Mouse (Mus musculus) forebrain, postnatal 0 days (tissue): Measurements from ENCODE around the gene Scaf1. TPM values are rescaled to one million over a fixed set of nuclear protein-coding genes. Genes with fewer than 3 reads are reported as not detected.

Source experiments
- ATAC-seq: fragments of 200-750 bp; cut with Nextera tagmentation; 2 replicates; pipeline ENCODE4 v1.8.0; 2017; ENCODE audit warnings: mild to moderate bottlenecking, moderate library complexity
- DNase-seq: peaks from one replicate; pipeline ENCODE4 v3.0.0-alpha.2; 2015
- H3K27ac ChIP-seq: fragments of 300-500 bp; sonication (generic); 2 replicates; pipeline ENCODE4 v1.5.1; 2014; ENCODE audit warnings: low read depth, mild to moderate bottlenecking, antibody characterized with exemption, low read length, moderate library complexity, mixed read lengths
- H3K27me3 ChIP-seq: fragments of 300-500 bp; sonication (generic); 2 replicates; pipeline ENCODE4 v1.6.1; 2014; ENCODE audit warnings: mild to moderate bottlenecking, low read length, mixed read lengths; ENCODE audit not compliant: insufficient read depth
- H3K36me3 ChIP-seq: fragments of 300-500 bp; sonication (generic); 2 replicates; pipeline ENCODE4 v1.6.1; 2014; ENCODE audit warnings: mild to moderate bottlenecking, moderate library complexity; ENCODE audit not compliant: insufficient read depth
- H3K4me1 ChIP-seq: fragments of 300-500 bp; sonication (generic); 2 replicates; pipeline ENCODE4 v1.6.1; 2014; ENCODE audit warnings: antibody characterized with exemption; ENCODE audit not compliant: insufficient read depth
- H3K4me2 ChIP-seq: fragments of 300-500 bp; sonication (generic); 2 replicates; pipeline ENCODE4 v1.6.1; 2014; ENCODE audit warnings: low read depth, mild to moderate bottlenecking, moderate library complexity
- H3K4me3 ChIP-seq: fragments of 300-500 bp; sonication (generic); 2 replicates; pipeline ENCODE4 v1.5.1; 2014; ENCODE audit warnings: low read depth, low read length, mixed read lengths
- H3K9ac ChIP-seq: fragments of 300-500 bp; sonication (generic); 2 replicates; pipeline ENCODE4 v1.6.1; 2014; ENCODE audit warnings: mild to moderate bottlenecking
- H3K9me3 ChIP-seq: fragments of 300-500 bp; sonication (generic); 2 replicates; pipeline ENCODE4 v1.6.1; 2016; ENCODE audit warnings: low read length
- CTCF ChIP-seq: sonication (generic); IDR thresholded peaks from 2 replicates; pipeline ENCODE4 v1.5.1; 2016; ENCODE audit warnings: antibody characterized with exemption, control low read depth, low read depth
- WGBS: fragments of 180-500 bp; shearing (Covaris S2); extraction: QIAGEN DNeasy Blood & Tissue Kit; methylation state at CpG from one replicate; pipeline ENCODE4 v1.1.7; 2014; 5-methylcytosine and 5-hydroxymethylcytosine counted together
- polyA plus RNA-seq: library from polyadenylated mRNA; unstranded; fragments of >200 nt; fragmentation: Nextera tagmentation; extraction: Ambion mirVana; gene quantifications from 2 replicates; pipeline ENCODE4 v1.2.1, GENCODE M21; 2015
- total RNA-seq: library from RNA; depleted of rRNA; stranded (reverse); fragments of >200 nt; gene quantifications from 2 replicates; pipeline ENCODE4 v1.2.3, GENCODE M21; 2014

The Scaf1 gene
- total and polyA plus RNA-seq, 2 experiments from 2014 or later: 50.0 to 72.5 TPM

DNA sequence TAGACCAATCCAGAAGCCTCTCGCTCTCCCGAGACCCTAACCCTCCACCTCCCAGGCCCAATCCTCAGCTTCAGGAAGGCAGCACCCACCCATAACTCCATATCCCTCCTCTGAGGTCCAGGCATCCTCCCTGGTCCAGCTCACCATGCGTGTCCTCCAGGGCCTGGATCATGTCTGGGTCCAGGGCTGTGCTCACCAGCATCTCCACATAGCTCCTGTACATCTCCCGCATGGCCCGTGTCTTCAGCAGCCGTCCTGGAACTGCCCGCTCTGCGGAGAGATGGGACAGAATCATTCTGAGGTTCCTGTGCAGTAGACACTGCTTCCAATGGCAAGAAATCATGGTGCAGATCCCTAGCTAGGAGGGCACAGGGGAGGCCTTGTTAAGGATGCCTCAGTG is 14.7 kb upstream of the Scaf1 start:
- Histone ChIP-seq H3K4me2 (no peak overlapping the region), H3K4me3 (no peak overlapping the region), H3K9ac (no peak overlapping the region), H3K4me1 (no peaks in the 10 kb centered on the region), H3K27me3 (no peaks in the 10 kb centered on the region), H3K27ac (no peak overlapping the region), H3K9me3 (no peaks in the 10 kb centered on the region), H3K36me3 (peaks cover 91% of the 10 kb centered on the region)
- no peak for TF ChIP-seq CTCF
- 98% methylated on average over 8 of the region's 8 CpGs for WGBS
- ATAC-seq (no peak), DNase-seq (no peak)

DNA sequence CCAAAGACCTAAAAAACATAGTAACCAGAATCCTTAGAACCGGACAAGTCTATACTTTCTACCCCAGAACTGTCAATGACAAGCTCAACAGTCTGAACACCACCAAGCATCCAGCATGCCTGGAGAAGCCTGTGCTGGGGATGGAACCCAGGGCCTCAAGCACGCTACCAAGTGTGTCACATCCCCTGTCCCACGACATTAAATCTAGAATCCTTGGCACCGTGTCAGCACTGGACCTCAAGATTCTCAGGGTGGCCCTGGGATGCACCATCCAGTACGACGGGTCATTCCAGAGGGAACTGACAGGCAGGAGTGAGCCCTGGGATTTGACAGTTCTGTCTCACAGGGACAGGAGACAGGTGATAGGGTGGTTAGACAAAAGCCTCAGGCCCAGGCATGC is 13.8 kb upstream of the Scaf1 start:
- H3K9ac ChIP-seq: no peak overlapping the region
- TF ChIP-seq CTCF: no peak
- H3K4me2 ChIP-seq: no peak overlapping the region
- H3K36me3 ChIP-seq: peaks cover 82% of the 10 kb centered on the region
- H3K27ac ChIP-seq: no peak overlapping the region
- H3K27me3 ChIP-seq: no peaks in the 10 kb centered on the region
- no peak for ATAC-seq
- 94% methylated on average over 6 of the region's 6 CpGs for WGBS
- DNase-seq: no peak
- H3K9me3 ChIP-seq: no peaks in the 10 kb centered on the region
- no peaks in the 10 kb centered on the region for H3K4me1 ChIP-seq
- H3K4me3 ChIP-seq: no peak overlapping the region

DNA sequence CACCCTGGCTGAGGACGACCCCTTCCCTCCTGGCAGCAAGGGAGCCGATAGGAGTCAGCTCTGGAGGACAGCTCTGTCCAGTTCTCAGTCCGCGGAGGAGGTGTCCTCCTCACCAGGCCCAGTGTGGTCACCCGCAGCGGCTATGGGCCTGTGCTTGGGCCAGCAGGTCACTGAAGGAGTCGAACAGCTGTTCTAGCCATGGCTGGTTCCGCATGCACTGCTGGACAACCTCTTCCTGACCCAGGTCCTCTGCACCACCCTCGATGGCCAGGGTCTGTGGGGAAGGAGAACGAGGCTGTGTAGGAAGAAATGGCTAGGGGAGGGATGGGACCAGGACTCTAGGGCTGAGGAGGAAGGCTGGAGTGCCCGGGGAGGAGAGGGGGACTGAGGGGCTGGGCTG is 12.2 kb upstream of the Scaf1 start:
- no peak overlapping the region for H3K4me3 ChIP-seq
- H3K4me2 ChIP-seq: no peak overlapping the region
- ATAC-seq (no peak), DNase-seq (no peak)
- peaks cover 66% of the 10 kb centered on the region for H3K36me3 ChIP-seq
- no peak overlapping the region for H3K9ac ChIP-seq
- H3K27ac ChIP-seq: no peak overlapping the region
- TF ChIP-seq CTCF: no peak
- 93% methylated on average over 11 of the region's 11 CpGs for WGBS
- no peaks in the 10 kb centered on the region for H3K27me3 ChIP-seq
- H3K4me1 ChIP-seq: no peaks in the 10 kb centered on the region
- H3K9me3 ChIP-seq: no peaks in the 10 kb centered on the region

DNA sequence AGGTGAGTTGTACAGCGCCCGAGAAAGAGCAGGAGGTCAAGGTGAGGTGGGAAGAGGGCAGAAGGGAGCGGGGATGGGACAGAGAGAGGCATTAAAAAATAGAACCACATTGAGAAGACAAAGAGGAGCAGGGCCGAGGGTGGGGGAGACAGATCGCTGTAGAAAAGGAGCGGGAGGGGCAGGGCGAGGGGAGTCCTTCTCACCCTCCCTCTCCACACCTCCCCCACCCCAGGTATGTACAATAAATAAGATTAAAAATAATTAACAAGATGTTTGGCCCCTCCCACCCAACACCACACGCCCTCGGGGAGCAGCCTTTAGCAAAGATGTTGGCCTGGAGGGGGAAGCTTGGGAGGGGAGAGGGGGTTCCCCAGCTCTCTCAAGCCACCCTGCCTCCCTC is 11.6 kb upstream of the Scaf1 start:
- DNase-seq: no peak
- WGBS: 94% methylated on average over 9 of the region's 9 CpGs
- H3K36me3 ChIP-seq: peaks cover 61% of the 10 kb centered on the region

DNA sequence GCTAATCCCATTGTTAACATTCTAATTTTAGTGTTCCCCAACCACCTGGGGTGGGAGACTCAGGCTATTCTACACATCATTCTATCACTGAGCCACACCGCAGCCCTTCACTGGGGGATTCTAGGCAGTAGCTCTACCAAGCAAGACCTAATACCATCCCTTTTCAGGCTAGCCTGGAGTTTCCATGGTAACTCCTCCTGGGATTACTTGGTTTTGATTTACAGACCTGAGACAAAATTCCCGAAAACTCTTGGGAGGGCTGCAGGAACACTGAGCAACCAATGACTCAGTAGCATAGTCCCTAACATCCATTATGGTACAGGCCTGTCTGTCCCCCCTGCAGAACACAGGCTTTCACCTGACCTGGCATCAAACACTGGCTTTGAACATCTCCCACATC is 10.1 kb upstream of the Scaf1 start:
- no peak overlapping the region for H3K9ac ChIP-seq
- DNase-seq: peak; percentile 11
- H3K4me2 ChIP-seq: no peak overlapping the region
- H3K36me3 ChIP-seq: peaks cover 46% of the 10 kb centered on the region
- peak; percentile 21 for ATAC-seq
- H3K9me3 ChIP-seq: no peaks in the 10 kb centered on the region
- TF ChIP-seq CTCF: no peak
- no peaks in the 10 kb centered on the region for H3K4me1 ChIP-seq
- no peaks in the 10 kb centered on the region for H3K27me3 ChIP-seq
- H3K4me3 ChIP-seq: no peak overlapping the region
- WGBS: 60% methylated on average over 2 of the region's 2 CpGs
- H3K27ac ChIP-seq: 0 out of 2 replicates have a peak overlapping the region, but pooled peaks have one; percentile 9

More for the DNA sequence above, 11.6 kb upstream of the Scaf1 start:
- Histone ChIP-seq H3K27me3 (no peaks in the 10 kb centered on the region), H3K4me2 (no peak overlapping the region), H3K4me3 (no peak overlapping the region), H3K9me3 (no peaks in the 10 kb centered on the region), H3K27ac (no peak overlapping the region), H3K9ac (no peak overlapping the region), H3K4me1 (no peaks in the 10 kb centered on the region)
- ATAC-seq: no peak
- TF ChIP-seq CTCF: no peak

DNA sequence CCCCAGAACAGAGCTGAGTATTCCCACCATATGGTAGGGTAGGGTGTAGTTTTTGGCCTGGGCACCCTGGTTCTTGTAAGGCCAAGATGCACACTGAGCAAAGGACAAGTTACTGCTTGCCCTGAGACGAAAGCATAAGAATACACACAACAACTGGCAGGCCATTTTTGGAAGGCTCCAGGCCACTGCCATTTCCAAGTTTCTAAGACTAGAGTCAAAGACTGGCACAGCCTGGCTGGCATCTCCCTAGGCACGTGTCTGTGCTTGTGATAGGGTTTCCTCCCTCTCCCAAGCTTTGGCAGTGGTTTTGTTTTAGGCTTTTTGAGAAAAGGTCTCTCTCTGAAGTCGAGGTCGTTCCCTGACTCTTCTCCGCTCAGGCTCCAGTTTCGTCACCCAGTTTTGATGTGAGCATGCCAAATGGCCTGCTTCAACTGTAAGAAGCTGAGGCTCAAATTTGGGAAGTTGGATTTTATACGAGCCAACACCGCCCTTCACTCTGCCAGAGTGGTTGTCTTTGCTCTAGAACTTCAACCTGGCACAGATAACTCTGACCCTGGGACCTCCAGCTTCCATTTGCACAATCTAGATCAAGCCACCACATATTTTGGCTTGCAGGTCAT is 9.5 kb upstream of the Scaf1 start:
- no peak for TF ChIP-seq CTCF
- no peak for DNase-seq
- no peak overlapping the region for H3K4me2 ChIP-seq
- peak; percentile 17; the same call in 1 of the 2 replicates for ATAC-seq
- no peak overlapping the region for H3K4me3 ChIP-seq
- no peaks in the 10 kb centered on the region for H3K9me3 ChIP-seq
- H3K27me3 ChIP-seq: no peaks in the 10 kb centered on the region
- no peaks in the 10 kb centered on the region for H3K4me1 ChIP-seq
- 63% methylated on average over 8 of the region's 8 CpGs for WGBS
- H3K36me3 ChIP-seq: peaks cover 41% of the 10 kb centered on the region
- H3K9ac ChIP-seq: 0 out of 2 replicates have a peak overlapping the region, but pooled peaks have one; percentile 22
- H3K27ac ChIP-seq: peak overlapping the region; percentile 9; the same call in 1 of the 2 replicates

DNA sequence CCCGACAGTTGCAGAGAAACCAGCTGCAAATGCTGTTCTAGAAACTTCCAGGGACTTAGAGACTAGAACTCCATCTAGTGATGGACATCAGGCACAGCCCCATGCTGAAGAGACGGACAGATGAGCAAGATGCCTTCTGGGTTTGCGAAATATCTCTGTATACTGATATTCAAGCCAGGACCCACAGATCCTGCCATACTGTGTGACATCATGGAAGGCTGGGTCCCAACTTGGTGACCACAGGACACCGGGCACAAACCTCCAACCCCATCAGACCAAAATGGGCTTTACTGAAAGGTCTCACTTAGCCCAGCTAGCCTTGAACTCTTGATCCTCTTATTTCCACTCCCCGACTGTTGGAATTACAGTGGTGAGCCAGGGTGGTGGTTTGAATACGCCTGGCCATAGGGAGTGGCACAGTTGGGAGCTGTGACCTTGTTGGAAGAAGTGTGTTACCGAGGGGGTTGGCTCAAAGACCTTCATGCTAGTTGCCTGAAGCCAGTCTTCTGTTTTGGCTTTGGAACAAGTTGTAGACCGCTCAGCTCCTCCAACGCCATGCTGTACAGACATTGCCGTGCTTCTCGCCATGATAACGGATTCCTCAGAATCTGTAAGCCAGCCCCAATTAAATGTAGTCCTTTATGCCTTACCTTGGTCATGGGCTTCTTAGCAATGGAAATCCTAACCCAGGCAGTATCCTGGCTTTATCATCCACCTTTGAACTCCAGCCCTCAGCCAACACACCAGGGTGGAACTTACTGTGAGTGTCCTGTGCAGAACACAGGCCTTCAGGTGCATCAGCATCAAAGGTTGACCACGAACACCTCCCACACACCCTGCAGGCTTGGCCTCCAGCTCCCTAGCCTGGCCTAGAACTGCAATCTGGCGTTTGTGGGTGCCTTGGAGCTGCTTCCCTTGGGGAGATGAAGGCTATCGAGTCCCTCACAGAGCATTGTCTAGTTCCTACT is 8.4 kb upstream of the Scaf1 start:
- no peaks in the 10 kb centered on the region for H3K4me1 ChIP-seq
- H3K27ac ChIP-seq: peak overlapping the region; percentile 3; the same call in 1 of the 2 replicates
- WGBS: 87% methylated on average over 15 of the region's 15 CpGs
- no peaks in the 10 kb centered on the region for H3K27me3 ChIP-seq
- no peak for ATAC-seq
- no peak for TF ChIP-seq CTCF
- 0 out of 2 replicates have a peak overlapping the region, but pooled peaks have one; percentile 22 for H3K9ac ChIP-seq
- DNase-seq: no peak
- no peak overlapping the region for H3K4me3 ChIP-seq
- H3K9me3 ChIP-seq: no peaks in the 10 kb centered on the region
- peaks cover 29% of the 10 kb centered on the region for H3K36me3 ChIP-seq
- no peak overlapping the region for H3K4me2 ChIP-seq
